Mouse (Mus musculus) skeletal muscle tissue, adult 2 months (tissue): Measurements from ENCODE around the gene Cblb.

Experiments used
- DNase-seq: peaks from one replicate; pipeline ENCODE4 v3.0.0-alpha.2; 2012; ENCODE audit warnings: low read depth, low spot score

Cblb gene

DNA sequence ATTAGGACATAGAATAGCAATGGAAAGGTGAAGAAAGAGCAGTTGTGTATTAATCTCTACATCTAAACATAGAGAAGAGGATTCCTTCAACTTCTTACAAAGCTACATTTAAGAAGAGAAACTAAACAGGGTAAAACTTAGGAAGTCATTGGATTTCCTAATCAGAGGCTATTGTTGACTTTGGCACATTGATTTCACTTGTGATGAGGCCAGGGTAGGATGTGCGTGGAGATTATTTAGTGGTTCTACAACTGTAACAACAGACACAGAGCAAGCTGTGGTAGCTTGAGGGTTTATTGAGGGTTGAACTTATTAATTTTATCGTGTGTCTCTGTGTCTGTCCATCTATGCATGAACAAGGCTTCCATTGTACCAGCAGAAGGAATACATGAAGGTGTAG, 7.8 kb downstream of the Cblb start:
- no peak for DNase-seq

DNA sequence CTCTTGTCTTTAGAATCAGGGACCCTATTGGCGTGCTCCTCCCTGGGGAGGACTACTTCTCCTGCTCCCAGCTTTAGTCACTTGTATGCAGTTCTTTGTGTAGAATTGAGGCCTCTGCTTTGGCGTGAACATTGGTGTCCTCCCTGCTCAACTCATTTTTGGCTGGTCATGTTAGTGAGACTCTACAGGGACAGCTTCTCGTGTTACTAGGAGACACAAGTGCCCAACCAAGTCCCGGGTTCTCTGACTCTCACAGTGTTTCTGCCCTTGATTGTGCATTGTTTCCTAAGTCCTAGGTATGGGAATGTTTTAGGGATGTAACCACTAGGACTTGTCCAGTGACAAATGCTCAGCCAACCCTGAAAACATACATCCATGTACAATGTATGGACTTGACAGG, 9.9 kb downstream of the Cblb start:
- DNase-seq = no peak

DNA sequence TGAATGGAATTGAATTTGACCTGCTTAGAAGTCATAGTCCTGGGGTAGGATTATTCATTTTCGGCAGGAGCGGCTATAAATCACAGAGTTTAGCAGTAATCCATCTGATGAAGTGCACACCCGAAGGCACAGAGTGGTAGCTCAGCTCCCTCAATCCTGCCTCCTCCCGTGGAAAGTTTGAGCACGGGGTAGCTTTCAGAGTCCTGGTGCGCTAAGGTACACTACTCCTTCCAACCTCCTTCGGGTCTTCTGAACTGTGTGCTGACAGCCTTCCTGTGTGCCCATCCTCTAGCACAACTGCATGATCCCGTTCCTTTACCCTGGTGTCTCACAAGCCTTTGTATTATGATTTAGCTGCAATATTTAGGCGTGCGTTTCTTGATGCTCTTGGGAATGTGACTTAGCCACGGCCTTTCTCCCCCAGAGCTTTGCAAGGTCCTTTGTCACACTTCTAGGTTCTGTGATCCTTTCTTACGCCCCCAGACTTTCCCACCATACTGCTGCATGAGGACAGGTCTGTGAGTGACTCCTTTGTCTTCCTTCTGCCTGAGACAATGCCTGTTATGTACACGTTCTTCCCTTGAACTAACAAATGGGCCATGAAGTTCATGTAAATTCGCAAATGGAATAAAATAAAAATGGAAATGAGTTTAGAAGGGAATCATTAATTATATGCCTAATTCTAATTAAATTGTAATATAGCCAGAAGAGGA, 11.8 kb downstream of the Cblb start:
- DNase-seq = no peak

DNA sequence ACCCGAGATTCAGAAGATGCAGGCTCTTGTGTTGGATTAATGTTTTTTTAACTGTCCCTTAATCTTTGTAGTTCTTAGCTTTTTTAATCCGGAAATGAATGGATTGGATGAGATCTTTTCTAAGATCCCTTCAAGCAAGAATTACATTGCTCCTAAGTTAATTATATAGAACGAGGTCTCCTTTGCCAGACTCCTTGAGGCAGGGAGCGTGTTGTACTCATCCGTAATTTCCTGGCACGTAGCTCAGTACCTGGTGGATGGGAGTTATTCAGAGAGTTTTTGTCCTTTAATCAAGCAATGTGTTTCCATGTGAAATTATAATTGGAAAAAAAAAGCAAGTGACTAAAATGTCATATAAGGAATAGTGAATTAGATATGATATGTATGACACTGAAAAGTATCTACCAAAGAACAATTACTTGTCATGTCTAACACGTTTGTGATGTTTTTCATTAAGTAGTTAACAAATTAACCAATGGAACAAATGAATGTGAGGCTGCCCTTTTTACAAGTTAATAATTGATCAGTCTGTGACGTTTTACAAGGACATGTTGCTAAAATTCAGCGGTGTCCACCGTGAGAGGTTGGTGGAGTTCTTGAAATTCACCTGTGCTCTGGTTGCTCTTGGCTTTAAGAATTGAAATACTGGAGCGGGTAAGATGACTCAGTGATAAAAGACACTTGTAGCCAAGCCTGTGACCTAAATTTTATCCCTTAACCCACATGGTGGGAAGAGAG, 12.5 kb downstream of the Cblb start:
- no peak for DNase-seq

DNA sequence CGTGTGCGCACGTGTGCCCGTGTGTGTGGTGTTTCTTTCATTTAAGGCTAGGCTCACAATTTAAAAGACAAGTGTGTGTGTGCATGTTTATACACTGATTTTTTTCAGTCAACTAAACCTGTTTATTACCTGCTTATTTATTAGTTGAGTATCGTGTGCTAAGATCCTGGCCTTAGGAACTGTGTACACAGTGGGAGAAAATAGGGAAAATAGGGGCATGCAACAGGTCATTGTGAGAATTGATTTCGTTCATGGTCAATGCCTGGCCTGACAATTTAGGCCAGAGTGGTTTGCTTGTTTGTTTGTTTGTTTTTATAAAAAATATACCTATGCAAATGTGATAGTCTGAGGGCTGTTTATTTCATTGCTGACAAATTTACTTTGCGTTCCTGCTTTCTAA, 13.5 kb downstream of the Cblb start:
- no peak for DNase-seq

DNA sequence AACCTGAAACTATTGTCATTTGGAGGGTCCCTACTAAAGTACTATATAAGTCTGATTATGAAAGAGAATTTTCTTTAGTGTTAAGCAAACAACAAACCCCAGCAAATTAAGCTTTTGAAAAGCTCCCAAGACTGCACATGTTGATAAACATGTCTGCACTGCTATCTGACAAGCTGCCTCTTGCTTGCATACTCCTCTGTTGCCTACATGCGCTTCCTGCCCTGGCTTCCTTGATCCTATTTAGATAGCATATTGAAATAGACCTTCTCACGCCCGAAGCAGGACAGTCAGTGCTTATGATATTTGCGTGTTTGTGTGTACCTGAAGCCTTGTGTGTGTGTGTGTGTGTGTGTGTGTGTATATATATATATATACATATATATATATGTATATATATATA, 14.0 kb downstream of the Cblb start:
- no peak for DNase-seq

DNA sequence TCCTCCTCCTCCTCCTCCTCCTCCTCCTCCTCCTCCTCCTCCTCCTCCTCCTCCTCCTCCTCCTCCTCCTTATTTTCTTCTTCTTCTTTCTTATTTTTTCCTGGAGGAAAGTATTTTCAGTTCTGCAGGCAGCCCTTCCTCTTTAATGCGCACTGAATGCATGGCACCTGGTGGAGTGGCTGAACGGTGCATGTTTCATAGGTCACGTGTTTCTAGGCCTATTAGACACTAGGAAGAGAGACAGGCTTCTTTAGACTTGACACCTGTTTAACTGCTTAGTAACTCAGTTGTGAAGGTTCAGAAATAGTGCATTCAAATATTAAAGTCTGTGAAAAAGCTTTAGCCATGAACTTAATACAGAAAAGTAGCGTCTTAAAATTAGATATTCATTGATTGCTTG, 15.4 kb downstream of the Cblb start:
- no peak for DNase-seq

DNA sequence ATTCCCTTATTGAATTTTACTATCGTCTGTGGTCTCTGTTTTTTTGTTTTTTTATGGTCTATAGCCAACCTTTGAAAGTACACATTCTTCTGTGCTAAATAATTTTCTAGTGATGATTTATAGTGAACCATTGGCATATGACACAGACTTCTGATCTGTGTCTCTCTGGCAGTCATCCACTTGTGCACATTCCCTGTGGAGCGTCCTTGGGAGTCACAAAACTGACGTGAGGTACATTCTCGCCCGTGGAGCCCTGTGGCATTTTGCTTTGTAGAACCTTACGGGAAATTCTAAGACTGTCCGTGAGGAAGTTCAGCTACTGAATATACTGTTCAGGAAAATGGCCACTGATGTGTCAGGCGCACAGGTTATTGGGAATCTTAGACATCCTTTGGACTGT, 20.1 kb downstream of the Cblb start:
- no peak for DNase-seq

DNA sequence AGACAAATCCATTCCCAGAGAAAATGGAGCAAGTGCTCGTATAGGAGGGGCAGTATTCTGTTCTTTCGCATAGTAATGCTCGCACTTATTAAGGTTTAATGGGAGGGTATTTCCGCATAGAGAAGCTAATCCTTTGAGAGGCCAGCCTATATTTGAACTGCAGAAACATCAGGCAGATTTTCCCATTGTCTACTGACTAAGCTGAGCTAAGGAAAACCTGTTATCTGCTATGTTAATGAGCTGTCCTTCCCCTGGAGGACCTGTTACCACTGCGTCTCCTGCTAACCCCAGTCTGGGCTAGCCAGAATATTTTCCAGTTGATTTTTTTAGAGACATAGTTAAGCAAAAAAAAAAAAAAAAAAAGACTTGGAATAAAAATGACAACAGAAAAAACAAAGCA, 21.7 kb downstream of the Cblb start:
- DNase-seq = no peak

DNA sequence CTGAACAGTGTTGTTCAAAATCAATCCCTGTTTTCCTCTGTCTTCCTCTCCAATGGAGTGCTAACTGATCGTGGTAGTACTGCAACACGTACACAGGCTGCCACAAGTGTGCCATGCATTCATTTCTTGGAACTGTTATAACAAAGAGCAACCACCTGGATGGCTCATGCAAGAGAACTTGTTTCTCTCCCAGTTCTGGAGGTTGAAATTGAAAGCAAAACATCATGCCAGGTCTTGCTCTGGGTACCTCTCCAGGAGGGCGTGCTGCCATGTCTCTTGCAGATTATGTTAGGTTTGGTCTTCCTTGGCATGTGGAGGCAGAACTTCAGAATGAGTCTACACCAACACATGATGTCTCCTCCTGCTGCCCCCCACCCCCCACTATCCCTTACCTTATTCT, 24.2 kb downstream of the Cblb start:
- no peak for DNase-seq

DNA sequence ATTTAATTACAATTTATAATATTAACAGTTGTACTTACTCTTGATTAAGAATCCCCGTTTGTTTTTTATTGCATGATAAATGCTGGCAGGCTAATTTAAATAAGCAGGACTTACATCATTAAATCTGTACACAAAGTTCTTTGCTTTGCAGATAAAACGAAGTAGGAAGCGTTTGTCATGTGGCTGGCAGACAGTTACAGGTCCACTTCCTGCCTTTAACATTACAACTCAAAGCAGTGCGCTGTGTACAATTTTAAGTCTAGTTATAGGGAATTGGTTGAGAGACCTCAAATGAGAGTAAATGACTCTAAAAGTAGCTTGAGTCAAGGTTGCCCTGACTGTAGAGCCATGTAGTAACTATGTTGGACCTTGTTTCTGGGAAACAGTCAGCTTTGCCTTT, 25.1 kb downstream of the Cblb start:
- no peak for DNase-seq

DNA sequence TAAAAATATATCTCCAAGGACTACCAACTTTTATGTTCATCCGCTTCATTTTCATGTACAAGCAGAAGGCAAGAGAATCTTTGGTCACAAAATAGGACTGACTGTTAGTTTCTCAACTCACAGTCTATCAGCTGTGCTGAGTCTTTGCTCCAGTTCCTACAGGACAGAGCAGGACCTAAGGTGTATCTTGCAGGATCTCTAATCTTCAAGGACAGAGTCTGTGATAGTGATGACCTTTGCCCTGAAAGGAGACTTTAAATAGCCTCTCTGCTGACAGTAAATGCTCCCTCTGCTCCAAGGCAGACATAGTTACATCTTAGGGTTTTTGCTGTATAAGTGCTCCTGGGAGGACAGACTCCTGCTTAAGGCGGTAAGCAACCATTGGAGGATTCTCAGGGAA, 26.3 kb downstream of the Cblb start:
- no peak for DNase-seq

DNA sequence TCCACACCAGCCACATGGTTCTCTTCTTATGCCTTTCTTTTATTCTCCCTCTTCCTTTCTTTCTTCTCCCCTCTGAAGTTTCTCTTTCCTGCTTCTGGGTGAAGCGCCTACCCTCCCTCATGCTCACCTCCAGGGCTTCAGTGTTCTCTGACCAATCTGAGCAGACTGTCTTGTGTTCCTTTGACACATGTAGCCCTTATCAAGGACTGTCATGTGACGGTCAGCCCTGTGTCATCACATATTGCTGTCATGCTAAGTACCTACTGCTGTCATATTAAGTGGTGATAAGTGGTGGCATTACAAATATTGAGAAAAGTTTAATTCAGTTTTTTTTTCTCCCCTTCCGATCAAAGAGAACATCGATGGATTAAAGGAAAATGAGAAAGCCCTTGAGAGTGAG, 28.5 kb downstream of the Cblb start:
- no peak for DNase-seq

DNA sequence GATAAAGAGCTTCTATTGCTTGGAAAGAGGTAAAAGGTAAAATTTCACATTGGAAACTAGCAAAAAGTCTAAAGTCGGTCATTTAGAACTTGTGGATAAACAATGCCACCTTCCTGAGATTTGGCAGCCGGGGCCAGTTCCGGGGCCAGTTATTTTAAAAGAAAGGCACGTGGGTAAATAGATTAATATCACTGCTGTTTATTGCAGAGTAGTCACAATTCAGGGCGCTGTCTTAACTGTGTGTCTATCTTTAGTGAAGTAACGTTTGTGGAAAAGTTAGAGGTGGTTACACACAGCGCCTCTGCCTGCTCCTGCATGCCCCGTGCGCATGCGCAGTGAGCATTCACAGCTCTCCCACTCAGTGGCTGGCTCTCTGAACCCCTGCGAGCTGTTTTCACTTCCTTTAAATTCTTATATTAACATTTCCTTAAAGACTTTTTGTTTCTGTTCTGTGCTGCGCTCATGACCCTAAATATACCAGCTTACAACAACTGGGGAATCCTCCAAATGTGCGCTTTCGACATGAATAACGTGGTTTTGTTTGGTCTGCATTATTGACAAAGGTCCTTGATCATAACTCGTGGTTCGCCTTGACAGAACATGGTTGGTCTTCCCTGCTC, 29.2 kb downstream of the Cblb start:
- DNase-seq = peak; percentile 59

DNA sequence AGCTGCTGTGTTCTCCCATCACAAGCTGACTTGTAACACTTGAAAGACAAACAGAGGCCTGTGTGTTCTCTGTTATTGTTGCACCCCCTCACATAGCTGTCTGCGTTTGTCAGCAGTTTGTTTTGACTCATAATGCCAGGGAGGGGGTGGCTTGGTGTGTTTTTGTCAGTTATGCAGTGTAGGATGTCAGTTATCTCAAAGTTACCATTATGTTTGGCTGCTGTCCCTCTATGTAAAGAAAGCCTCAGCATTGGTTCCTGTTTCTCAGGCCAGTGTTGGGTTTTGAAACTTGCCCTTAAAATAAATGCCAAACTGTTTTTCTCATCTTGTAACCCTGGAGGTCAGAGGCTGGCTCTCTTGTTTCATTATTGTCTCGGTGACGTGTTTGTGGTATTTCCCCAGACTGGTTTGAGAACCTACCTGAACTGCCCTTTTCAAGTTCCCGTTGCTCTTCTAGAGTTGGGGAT, 30.0 kb downstream of the Cblb start:
- no peak for DNase-seq

DNA sequence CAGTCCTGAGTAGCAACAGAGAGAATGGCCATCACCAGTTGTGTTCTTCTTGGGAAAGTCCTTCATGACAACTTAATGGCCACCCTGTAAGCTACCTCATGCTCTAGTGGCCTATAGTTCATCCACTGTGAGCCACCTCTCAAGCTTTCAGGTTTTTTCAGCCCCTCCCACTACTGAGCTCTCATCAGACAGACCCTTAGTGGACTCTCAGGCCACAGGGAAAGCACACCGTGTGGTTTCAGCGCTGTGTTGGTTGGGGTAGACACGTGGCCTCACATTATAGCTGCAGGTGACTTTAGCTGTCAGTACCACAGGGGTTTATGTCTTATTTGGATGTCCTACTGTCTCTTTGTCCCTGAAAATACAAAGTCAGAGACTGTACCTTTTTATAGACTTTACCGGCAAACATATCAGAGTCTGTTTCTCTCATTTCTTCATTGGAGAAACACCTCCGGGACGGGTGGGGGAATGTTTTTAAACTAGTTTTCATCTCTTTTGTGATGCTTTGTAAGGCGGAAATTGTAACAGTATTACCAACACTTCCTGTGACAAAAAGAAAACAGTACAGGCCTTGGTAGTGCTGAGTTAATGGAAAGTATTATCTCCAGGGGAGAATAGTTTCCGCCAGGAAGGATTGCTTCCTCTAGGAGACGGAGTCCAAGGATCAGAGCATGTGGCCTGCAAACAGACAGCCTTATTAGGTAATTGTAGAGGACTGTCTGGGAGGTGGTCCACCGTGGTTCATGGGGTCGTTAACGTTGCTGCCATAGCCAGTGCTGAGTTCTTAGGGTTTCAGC, 33.5 kb downstream of the Cblb start:
- no peak for DNase-seq

DNA sequence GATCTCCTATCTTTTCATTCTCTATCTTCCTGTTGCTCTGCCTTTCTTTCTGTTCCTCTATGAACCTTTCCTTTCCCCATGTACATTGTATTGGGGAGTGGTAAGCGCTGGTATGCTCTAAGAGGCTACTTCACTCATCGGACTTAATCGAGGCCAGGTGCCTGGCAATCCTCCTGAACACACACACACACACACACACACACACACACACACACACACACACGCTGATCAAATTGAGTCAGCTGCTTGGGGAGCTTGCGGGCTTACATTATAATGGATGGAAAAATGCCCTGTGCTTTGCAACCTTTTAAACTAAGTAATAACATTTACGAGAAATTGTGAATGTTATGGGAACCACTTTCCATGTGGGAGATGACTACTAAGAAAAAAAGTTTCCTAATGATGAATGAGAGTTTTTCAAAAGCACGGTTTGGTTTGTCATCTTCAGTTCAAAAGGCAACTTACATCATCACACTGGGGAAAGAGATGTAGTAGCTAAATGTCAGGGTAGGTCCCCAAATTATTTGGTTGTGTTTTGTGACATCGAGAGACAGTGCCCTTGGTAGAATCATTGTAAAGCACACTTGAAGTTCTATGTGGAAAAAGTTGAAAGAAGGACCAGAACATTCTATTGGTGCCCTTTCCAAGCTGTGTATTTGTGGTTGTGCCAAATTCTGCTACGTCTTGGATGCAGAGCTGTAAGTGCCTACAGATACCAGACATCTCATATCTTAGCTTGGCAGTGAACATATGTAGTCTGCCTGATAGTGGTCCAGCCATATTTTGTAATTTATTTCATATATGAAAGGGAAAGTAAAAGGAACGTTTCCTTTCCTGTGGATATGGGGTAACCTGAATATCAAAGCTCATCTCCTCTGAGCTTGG, 36.8 kb downstream of the Cblb start:
- no peak for DNase-seq

DNA sequence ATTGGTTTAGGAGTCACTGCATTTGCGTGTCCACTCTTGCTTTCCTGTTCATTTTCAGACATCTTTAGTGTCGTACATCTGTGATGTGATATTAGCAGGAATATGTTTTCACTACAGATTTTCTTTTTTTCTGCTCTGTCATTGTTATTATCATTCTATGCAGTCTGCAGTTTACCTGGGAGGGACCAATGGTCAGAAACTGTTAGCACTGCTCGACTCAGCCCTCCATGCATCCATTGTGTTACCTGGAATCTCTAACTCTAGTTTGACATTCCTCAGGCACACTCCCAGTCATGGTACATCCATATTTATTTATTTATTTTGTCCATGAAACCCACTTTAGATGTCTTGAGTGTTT, 37.5 kb downstream of the Cblb start:
- DNase-seq = no peak

DNA sequence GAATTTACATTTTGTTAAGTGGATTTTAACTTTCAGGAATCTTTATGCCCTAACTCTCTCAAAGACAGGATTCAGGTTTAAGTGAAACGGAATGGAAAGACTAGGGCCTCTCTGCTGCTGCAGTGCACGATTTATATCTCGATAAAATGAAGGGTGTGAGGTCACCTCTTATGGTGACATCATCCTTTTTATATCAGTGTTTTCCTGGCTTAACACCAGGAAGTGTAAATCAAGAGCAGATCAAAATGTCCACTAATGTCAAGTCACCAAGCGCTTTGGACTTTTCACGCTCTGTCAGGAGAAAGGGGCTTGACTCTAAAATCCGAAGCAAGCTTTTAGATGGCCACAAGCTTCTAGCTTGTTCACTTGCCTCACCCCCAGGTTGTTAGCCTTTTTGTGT, 38.6 kb downstream of the Cblb start:
- DNase-seq = no peak

DNA sequence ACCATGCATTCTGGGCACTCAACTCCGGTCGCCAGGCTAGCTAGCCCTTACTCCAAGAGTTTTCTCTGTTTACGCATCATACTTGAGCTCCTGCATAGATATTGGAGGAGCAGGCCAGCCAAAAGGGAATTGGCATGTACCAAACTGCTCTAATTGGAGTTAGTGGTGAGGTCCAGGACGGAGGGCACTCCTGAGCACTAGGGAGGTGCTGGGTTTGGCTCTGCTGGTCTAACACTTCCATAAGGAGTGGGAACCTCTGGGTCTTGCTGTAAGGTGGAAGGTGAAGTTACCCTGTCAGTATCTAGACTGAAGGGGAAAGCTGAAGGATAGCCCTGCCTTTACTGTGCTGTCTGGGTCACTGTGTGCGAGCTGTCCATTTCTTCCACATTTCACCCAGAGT, 39.1 kb downstream of the Cblb start:
- no peak for DNase-seq

DNA sequence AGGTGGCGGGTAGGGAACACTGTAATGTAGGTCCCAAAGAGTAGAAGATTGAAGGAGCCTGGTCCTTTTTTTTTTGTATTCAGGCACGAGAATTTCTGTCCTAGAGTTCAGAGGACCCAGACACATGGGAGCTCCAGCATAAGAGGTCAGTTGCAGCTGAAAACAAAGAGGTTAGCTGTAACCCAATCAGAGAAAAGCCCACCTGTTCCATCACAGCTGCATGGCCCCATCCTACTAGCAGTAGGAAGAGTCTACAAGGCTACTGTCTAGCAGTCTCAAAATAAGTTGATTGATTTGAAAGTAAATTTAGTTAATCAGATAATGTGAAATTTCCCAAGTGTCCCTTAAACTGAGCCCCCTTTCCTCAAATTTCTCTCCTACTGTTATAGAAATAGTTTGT, 40.3 kb downstream of the Cblb start:
- DNase-seq = no peak
